Mouse (Mus musculus) thymus, postnatal 0 days (tissue): ENCODE data around the gene Parp3. TPM values are rescaled to one million over a fixed set of nuclear protein-coding genes. Genes with fewer than 3 reads are reported as not detected.

Source experiments
- DNase-seq: peaks from one replicate; pipeline ENCODE4 v3.0.0-alpha.2; 2015; ENCODE audit warnings: low spot score
- polyA plus RNA-seq: library from polyadenylated mRNA; unstranded; fragments of >200 nt; fragmentation: Nextera tagmentation; extraction: Ambion mirVana; gene quantifications from 2 replicates; pipeline ENCODE4 v1.2.1, GENCODE M21; 2015

The Parp3 gene
- polyA plus RNA-seq, 1 experiment from 2014 or later: 18.0 TPM

- no peak for DNase-seq
Measured at GRCm38 (mm10) chr9:106457163-106457559, 19.6 kb downstream of the Parp3 start.

GRCm38 (mm10) chr9:106456325-106457162 lies 20.2 kb downstream of the Parp3 start:
- no peak for DNase-seq

- DNase-seq: no peak
Measured at GRCm38 (mm10) chr9:106454888-106455681, 21.7 kb downstream of the Parp3 start.

- no peak for DNase-seq
Measured at GRCm38 (mm10) chr9:106454071-106454761, 22.5 kb downstream of the Parp3 start.

GRCm38 (mm10) chr9:106453271-106454070 lies 23.3 kb downstream of the Parp3 start, which contains the start of gene Pcbp4:
Gene Pcbp4 (plus strand): TSS chr9:106453291.
- DNase-seq: peak; percentile 44

GRCm38 (mm10) chr9:106452821-106453220 lies 23.9 kb downstream of the Parp3 start:
- no peak for DNase-seq

- no peak for DNase-seq
Measured at GRCm38 (mm10) chr9:106452351-106452750, 24.4 kb downstream of the Parp3 start.

GRCm38 (mm10) chr9:106451899-106452298 lies 24.9 kb downstream of the Parp3 start:
- DNase-seq: no peak

- DNase-seq: no peak
Measured at GRCm38 (mm10) chr9:106451298-106451697, 25.5 kb downstream of the Parp3 start.

GRCm38 (mm10) chr9:106450661-106451060 lies 26.1 kb downstream of the Parp3 start:
- DNase-seq: no peak

- no peak for DNase-seq
Measured at GRCm38 (mm10) chr9:106449947-106450346, 26.8 kb downstream of the Parp3 start.

GRCm38 (mm10) chr9:106448498-106449031 lies 28.2 kb downstream of the Parp3 start:
- DNase-seq: peak; percentile 71

GRCm38 (mm10) chr9:106447951-106448350 lies 28.8 kb downstream of the Parp3 start:
- DNase-seq: no peak

GRCm38 (mm10) chr9:106447348-106447747 lies 29.4 kb downstream of the Parp3 start, which contains the start of the genes Abhd14b and Abhd14a:
Gene Abhd14b (plus strand): TSS chr9:106447459.
Gene Abhd14a (minus strand): TSS chr9:106447678.
- peak; percentile 62 for DNase-seq

- no peak for DNase-seq
Measured at GRCm38 (mm10) chr9:106444836-106445235, 31.9 kb downstream of the Parp3 start.

GRCm38 (mm10) chr9:106442680-106443079 lies 34.1 kb downstream of the Parp3 start:
- no peak for DNase-seq

GRCm38 (mm10) chr9:106436566-106436965 lies 40.2 kb downstream of the Parp3 start:
- DNase-seq: no peak

GRCm38 (mm10) chr9:106433389-106433788 lies 43.4 kb downstream of the Parp3 start:
- DNase-seq: no peak

- no peak for DNase-seq
Measured at GRCm38 (mm10) chr9:106430015-106430264, 46.8 kb downstream of the Parp3 start.

GRCm38 (mm10) chr9:106429221-106430014 lies 47.3 kb downstream of the Parp3 start, which contains the start of gene Rpl29:
Gene Rpl29 (plus strand): TSS chr9:106429454.
- peak; percentile 97 for DNase-seq
